Mouse (Mus musculus) small intestine, adult 2 months (tissue): ENCODE measurements around the gene Prkca.

Experiments used
- CTCF ChIP-seq: fragments of 200-500 bp; IDR thresholded peaks from 2 replicates; pipeline ENCODE4 v1.5.1; 2012; ENCODE audit warnings: low read depth, mild to moderate bottlenecking, control low read depth, inconsistent platforms, low read length, moderate library complexity, mixed read lengths; ENCODE audit not compliant: insufficient replicate concordance, insufficient read length; ENCODE audit errors: extremely low read depth
- POLR2A ChIP-seq: fragments of 200-500 bp; IDR thresholded peaks from 2 replicates; pipeline ENCODE4 v1.6.1; 2012; ENCODE audit warnings: low read depth, mild to moderate bottlenecking, control low read depth, inconsistent platforms, low read length, moderate library complexity

- no peak for TF ChIP-seq POLR2A
- no peak for TF ChIP-seq CTCF
Measured at GRCm38 (mm10) chr11:108325943-108326342, 17.8 kb downstream of the Prkca start.
